Mouse (Mus musculus): ENCODE data around the gene 0610037L13Rik. TPM values are rescaled to one million over a fixed set of nuclear protein-coding genes. Genes with fewer than 3 reads are reported as not detected.

Gene 0610037L13Rik
- polyA plus RNA-seq (2015; fragmentation: Nextera tagmentation; extraction: Ambion mirVana), result 93.6 and 105 TPM in 2 replicates

- peak within 1 kb of the TSS; percentile 84 for H3K4me2 ChIP-seq
- peaks cover 21% of the 10 kb centered on the region for H3K4me1 ChIP-seq
- H3K27me3 ChIP-seq (replicated peaks), result no peaks in the 10 kb centered on the region
- WGBS, result under 1% methylated on average over 48 of the region's 48 CpGs
- no peaks in the 10 kb centered on the region for H3K9me3 ChIP-seq (replicated peaks)
- peak; percentile 95 for ATAC-seq (ENCODE audit: low FRiP score)
- peak within 1 kb of the TSS; percentile 98 for H3K27ac ChIP-seq (replicated peaks)
- peak within 1 kb of the TSS; percentile 65 for H3K4me3 ChIP-seq (replicated peaks)
- peaks cover 49% of the 10 kb centered on the region for H3K36me3 ChIP-seq
- peak within 1 kb of the TSS; percentile 72 for H3K9ac ChIP-seq (replicated peaks)
These were observed at the start of gene 0610037L13Rik for GRCm38 (mm10) chr4:107889731-107890432. 0610037L13Rik (plus strand) TSS chr4:107889813.

- no peak overlapping the region for H3K4me2 ChIP-seq
- H3K4me3 ChIP-seq (replicated peaks), result no peak overlapping the region
- 56% methylated on average over 8 of the region's 8 CpGs for WGBS
- H3K36me3 ChIP-seq, result peaks cover 34% of the 10 kb centered on the region
- ATAC-seq (ENCODE audit: low FRiP score), result no peak
- no peak overlapping the region for H3K9ac ChIP-seq (replicated peaks)
- H3K9me3 ChIP-seq (replicated peaks), result no peaks in the 10 kb centered on the region
- H3K27me3 ChIP-seq (replicated peaks), result no peaks in the 10 kb centered on the region
- H3K27ac ChIP-seq (replicated peaks), result no peak overlapping the region
- peaks cover 22% of the 10 kb centered on the region for H3K4me1 ChIP-seq
These were observed 45.9 kb upstream of the 0610037L13Rik start for GRCm38 (mm10) chr4:107843687-107844086.

GRCm38 (mm10) chr4:107844971-107845370, 44.6 kb upstream of the 0610037L13Rik start:
- H3K4me3 ChIP-seq (replicated peaks), result no peak overlapping the region
- under 1% methylated on average over 10 of the region's 10 CpGs for WGBS
- ATAC-seq (ENCODE audit: low FRiP score), result no peak

GRCm38 (mm10) chr4:107846795-107847194, 42.8 kb upstream of the 0610037L13Rik start:
- H3K27me3 ChIP-seq (replicated peaks), result no peaks in the 10 kb centered on the region
- no peak overlapping the region for H3K9ac ChIP-seq (replicated peaks)
- no peaks in the 10 kb centered on the region for H3K9me3 ChIP-seq (replicated peaks)
- H3K4me1 ChIP-seq, result peaks cover 17% of the 10 kb centered on the region
- peaks cover 60% of the 10 kb centered on the region for H3K36me3 ChIP-seq
- H3K27ac ChIP-seq (replicated peaks), result no peak overlapping the region
- H3K4me3 ChIP-seq (replicated peaks), result no peak overlapping the region
- no peak overlapping the region for H3K4me2 ChIP-seq
- 66% methylated on average over 7 of the region's 7 CpGs for WGBS
- no peak for ATAC-seq (ENCODE audit: low FRiP score)

More at GRCm38 (mm10) chr4:107844971-107845370, 44.6 kb upstream of the 0610037L13Rik start:
- Histone ChIP-seq H3K4me1 (peaks cover 17% of the 10 kb centered on the region), H3K27ac (replicated peaks) (peak overlapping the region; percentile 64), H3K27me3 (replicated peaks) (no peaks in the 10 kb centered on the region), H3K36me3 (peaks cover 43% of the 10 kb centered on the region), H3K9me3 (replicated peaks) (no peaks in the 10 kb centered on the region), H3K4me2 (no peak overlapping the region), H3K9ac (replicated peaks) (no peak overlapping the region)

GRCm38 (mm10) chr4:107848546-107848945, 41.1 kb upstream of the 0610037L13Rik start:
- H3K4me3 ChIP-seq (replicated peaks), result no peak overlapping the region
- H3K4me2 ChIP-seq, result no peak overlapping the region
- H3K9me3 ChIP-seq (replicated peaks), result no peaks in the 10 kb centered on the region
- peaks cover 9% of the 10 kb centered on the region; the same call in 1 of the 2 replicates for H3K4me1 ChIP-seq
- H3K27ac ChIP-seq (replicated peaks), result no peak overlapping the region
- 94% methylated on average over 5 of the region's 5 CpGs for WGBS
- ATAC-seq (ENCODE audit: low FRiP score), result no peak
- peaks cover 65% of the 10 kb centered on the region for H3K36me3 ChIP-seq
- no peaks in the 10 kb centered on the region for H3K27me3 ChIP-seq (replicated peaks)
- no peak overlapping the region for H3K9ac ChIP-seq (replicated peaks)

- Histone ChIP-seq H3K4me3 (replicated peaks) (no peak overlapping the region), H3K27me3 (replicated peaks) (no peaks in the 10 kb centered on the region), H3K9ac (replicated peaks) (no peak overlapping the region), H3K4me2 (no peak overlapping the region), H3K36me3 (peaks cover 70% of the 10 kb centered on the region), H3K27ac (replicated peaks) (no peak overlapping the region), H3K9me3 (replicated peaks) (no peaks in the 10 kb centered on the region), H3K4me1 (peaks cover 7% of the 10 kb centered on the region; the same call in 1 of the 2 replicates)
- ATAC-seq (ENCODE audit: low FRiP score), result no peak
- 86% methylated on average over 9 of the region's 9 CpGs for WGBS
These were observed 40.0 kb upstream of the 0610037L13Rik start for GRCm38 (mm10) chr4:107849621-107850020.

- Histone ChIP-seq H3K4me2 (no peak overlapping the region), H3K9ac (replicated peaks) (no peak overlapping the region), H3K27me3 (replicated peaks) (no peaks in the 10 kb centered on the region), H3K27ac (replicated peaks) (no peak overlapping the region), H3K4me3 (replicated peaks) (no peak overlapping the region), H3K4me1 (0 out of 2 replicates have a peak, but pooled peaks cover 3% of the 10 kb centered on the region), H3K9me3 (replicated peaks) (no peaks in the 10 kb centered on the region), H3K36me3 (peaks cover 74% of the 10 kb centered on the region)
- WGBS, result 93% methylated on average over 8 of the region's 8 CpGs
- no peak for ATAC-seq (ENCODE audit: low FRiP score)
These were observed 39.5 kb upstream of the 0610037L13Rik start for GRCm38 (mm10) chr4:107850091-107850490.

GRCm38 (mm10) chr4:107853333-107853732, 36.3 kb upstream of the 0610037L13Rik start:
- no peak overlapping the region for H3K9ac ChIP-seq (replicated peaks)
- 95% methylated on average over 8 of the region's 8 CpGs for WGBS
- no peaks in the 10 kb centered on the region for H3K27me3 ChIP-seq (replicated peaks)
- H3K36me3 ChIP-seq, result peaks cover 86% of the 10 kb centered on the region
- no peak for ATAC-seq (ENCODE audit: low FRiP score)
- H3K4me3 ChIP-seq (replicated peaks), result no peak overlapping the region
- H3K4me1 ChIP-seq, result no peaks in the 10 kb centered on the region
- no peaks in the 10 kb centered on the region for H3K9me3 ChIP-seq (replicated peaks)
- no peak overlapping the region for H3K4me2 ChIP-seq
- no peak overlapping the region for H3K27ac ChIP-seq (replicated peaks)

- no peaks in the 10 kb centered on the region for H3K9me3 ChIP-seq (replicated peaks)
- peaks cover 87% of the 10 kb centered on the region for H3K36me3 ChIP-seq
- 89% methylated on average over 7 of the region's 7 CpGs for WGBS
These were observed 35.8 kb upstream of the 0610037L13Rik start for GRCm38 (mm10) chr4:107853836-107854235.

GRCm38 (mm10) chr4:107856958-107857686, 32.5 kb upstream of the 0610037L13Rik start:
- ATAC-seq (ENCODE audit: low FRiP score), result no peak
- 67% methylated on average over 11 of the region's 11 CpGs for WGBS

More at GRCm38 (mm10) chr4:107853836-107854235, 35.8 kb upstream of the 0610037L13Rik start:
- Histone ChIP-seq H3K9ac (replicated peaks) (no peak overlapping the region), H3K27me3 (replicated peaks) (no peaks in the 10 kb centered on the region), H3K4me3 (replicated peaks) (no peak overlapping the region), H3K4me2 (no peak overlapping the region), H3K4me1 (no peaks in the 10 kb centered on the region), H3K27ac (replicated peaks) (no peak overlapping the region)
- no peak for ATAC-seq (ENCODE audit: low FRiP score)

GRCm38 (mm10) chr4:107858995-107859394, 30.6 kb upstream of the 0610037L13Rik start:
- Histone ChIP-seq H3K36me3 (peaks cover 90% of the 10 kb centered on the region), H3K27me3 (replicated peaks) (no peaks in the 10 kb centered on the region), H3K27ac (replicated peaks) (no peak overlapping the region), H3K4me3 (replicated peaks) (no peak overlapping the region), H3K9me3 (replicated peaks) (no peaks in the 10 kb centered on the region), H3K4me1 (no peaks in the 10 kb centered on the region), H3K4me2 (no peak overlapping the region), H3K9ac (replicated peaks) (no peak overlapping the region; the same call in 1 of the 2 replicates)
- WGBS, result 85% methylated on average over 7 of the region's 7 CpGs
- ATAC-seq (ENCODE audit: low FRiP score), result no peak

More at GRCm38 (mm10) chr4:107856958-107857686, 32.5 kb upstream of the 0610037L13Rik start:
- Histone ChIP-seq H3K4me1 (no peaks in the 10 kb centered on the region), H3K4me3 (replicated peaks) (no peak overlapping the region), H3K36me3 (peaks cover 90% of the 10 kb centered on the region), H3K9me3 (replicated peaks) (no peaks in the 10 kb centered on the region), H3K27ac (replicated peaks) (no peak overlapping the region), H3K27me3 (replicated peaks) (no peaks in the 10 kb centered on the region), H3K9ac (replicated peaks) (no peak overlapping the region), H3K4me2 (no peak overlapping the region)

Measured in neural tube, embryonic 15.5 days (tissue).